Mouse (Mus musculus): ENCODE measurements around the gene Gse1. TPM values are rescaled to one million over a fixed set of nuclear protein-coding genes. Genes with fewer than 3 reads are reported as not detected.
A peak's percentile ranks its signal among the peaks of the same experiment; 100 is the strongest.

The Gse1 gene
- total RNA-seq, 1 experiment from 2014 or later, result 28.5 TPM

DNA sequence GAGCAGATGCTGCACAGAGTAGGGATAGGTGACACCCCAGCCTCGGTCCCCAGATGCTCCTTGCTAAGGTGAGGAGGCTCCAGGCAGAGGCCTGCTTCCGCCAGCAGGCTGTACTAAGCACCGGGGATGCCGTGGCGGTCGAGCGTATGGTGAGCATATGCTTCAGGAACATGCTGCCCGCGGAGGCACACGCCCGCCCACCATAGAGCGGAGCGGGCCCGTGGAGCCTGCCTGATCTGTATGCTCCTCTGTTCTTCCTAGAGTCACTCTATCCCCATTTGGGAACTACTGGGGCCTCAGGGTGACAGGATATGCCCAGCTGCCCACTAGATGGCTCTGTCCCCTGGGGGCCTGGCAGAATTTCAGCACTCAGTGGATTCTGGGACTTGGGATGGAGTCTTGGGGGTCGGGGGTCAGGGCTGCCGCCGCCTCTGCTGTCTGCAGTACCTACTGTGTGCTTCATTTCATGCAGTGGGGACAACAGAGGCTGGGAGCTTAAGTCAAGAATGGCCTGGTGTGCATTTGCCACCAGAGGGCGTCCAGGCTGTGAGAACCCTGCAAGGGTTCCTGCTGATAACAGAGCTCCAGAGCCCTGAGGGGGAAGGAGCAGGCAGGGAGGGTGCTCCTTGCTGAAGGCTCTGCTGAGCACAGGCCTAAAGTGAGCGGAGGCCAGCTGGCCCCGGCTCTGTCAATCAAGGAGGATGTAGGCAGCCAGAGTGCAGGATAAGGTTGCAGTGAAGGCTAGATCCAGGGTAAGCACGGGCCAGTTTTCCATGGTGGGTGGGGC lies 60.1 kb downstream of the Gse1 start:
- no peak for ATAC-seq (ENCODE audit: extremely low read depth, insufficient number of reproducible peaks, low FRiP score, poor library complexity, severe bottlenecking)

DNA sequence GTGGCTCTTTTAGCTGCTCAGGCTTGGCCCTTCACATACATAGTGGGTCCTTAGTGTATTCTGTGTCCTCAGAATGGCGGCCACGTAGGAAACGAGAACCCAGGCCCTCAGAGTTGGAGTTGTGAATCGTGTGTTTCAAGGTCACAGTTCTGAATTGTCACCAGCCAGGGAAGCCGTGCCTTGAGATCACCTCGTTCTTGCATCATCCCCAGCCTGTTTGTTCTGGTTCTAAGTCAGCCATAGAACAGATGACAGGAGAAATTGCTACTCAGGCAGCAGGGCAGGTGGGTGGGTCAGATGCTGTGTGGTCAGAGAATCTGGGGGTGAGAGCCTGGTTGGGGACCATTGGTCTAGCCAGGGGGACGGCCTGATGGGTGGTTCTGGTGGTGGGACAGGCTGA lies 60.9 kb downstream of the Gse1 start:
- no peak for ATAC-seq (ENCODE audit: extremely low read depth, insufficient number of reproducible peaks, low FRiP score, poor library complexity, severe bottlenecking)

DNA sequence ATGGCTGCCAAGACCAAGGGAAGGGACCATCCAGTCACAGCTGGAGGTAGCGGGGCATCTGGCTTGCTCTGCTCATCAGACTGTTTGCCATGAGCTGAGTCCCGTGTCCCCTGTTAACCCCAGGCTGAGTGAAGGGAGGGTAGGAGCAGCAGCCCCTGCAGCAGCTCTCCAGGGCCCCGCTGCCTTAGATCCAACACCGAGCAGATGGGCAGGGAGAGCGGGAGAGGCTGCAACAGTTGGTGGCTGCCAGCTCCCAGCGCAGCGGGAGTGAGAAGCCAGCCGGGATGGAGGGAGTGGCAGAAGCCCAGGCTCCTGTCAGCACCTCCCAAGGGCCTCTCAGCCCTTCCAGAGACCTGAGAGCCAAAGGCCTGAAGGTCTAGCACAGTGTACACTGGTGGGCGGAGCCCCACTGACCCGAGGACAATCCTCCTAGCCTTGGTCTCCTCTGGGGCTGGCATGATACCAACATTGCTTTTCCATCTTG lies 61.5 kb downstream of the Gse1 start:
- no peak for ATAC-seq (ENCODE audit: extremely low read depth, insufficient number of reproducible peaks, low FRiP score, poor library complexity, severe bottlenecking)

- no peak for ATAC-seq (ENCODE audit: extremely low read depth, insufficient number of reproducible peaks, low FRiP score, poor library complexity, severe bottlenecking)
These were observed 62.4 kb downstream of the Gse1 start for GRCm38 (mm10) chr8:120290614-120291013.

- no peak for ATAC-seq (ENCODE audit: extremely low read depth, insufficient number of reproducible peaks, low FRiP score, poor library complexity, severe bottlenecking)
These were observed 63.4 kb downstream of the Gse1 start for GRCm38 (mm10) chr8:120291650-120292049.

- ATAC-seq (ENCODE audit: extremely low read depth, insufficient number of reproducible peaks, low FRiP score, poor library complexity, severe bottlenecking), result no peak
These were observed 64.3 kb downstream of the Gse1 start for GRCm38 (mm10) chr8:120292316-120293107.

GRCm38 (mm10) chr8:120293421-120294357 lies 65.4 kb downstream of the Gse1 start:
- no peak for ATAC-seq (ENCODE audit: extremely low read depth, insufficient number of reproducible peaks, low FRiP score, poor library complexity, severe bottlenecking)

- ATAC-seq (ENCODE audit: extremely low read depth, insufficient number of reproducible peaks, low FRiP score, poor library complexity, severe bottlenecking), result no peak
These were observed 67.0 kb downstream of the Gse1 start for GRCm38 (mm10) chr8:120294982-120295870.

DNA sequence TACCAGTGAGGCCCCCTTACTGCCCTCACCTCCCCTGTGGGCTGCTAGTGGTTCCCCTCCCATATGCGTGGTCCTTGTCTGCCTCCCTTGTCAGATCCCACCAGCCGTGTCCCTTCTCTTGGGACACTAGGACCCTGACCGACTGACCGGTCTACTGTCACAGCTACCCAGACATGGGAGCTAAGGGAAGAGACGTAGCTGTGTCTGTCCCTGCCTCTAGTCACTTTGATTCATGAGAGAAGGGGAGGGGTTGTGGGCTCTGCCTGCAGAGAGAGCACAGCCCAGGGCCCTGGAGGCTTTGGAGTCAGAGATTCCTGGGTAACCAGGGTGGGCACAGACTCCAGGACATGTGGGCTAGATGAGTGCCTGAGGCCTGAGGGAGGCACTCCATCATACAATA lies 68.7 kb downstream of the Gse1 start:
- ATAC-seq (ENCODE audit: extremely low read depth, insufficient number of reproducible peaks, low FRiP score, poor library complexity, severe bottlenecking), result no peak

- ATAC-seq (ENCODE audit: extremely low read depth, insufficient number of reproducible peaks, low FRiP score, poor library complexity, severe bottlenecking), result no peak
These were observed 70.6 kb downstream of the Gse1 start for GRCm38 (mm10) chr8:120298601-120299532.

- ATAC-seq (ENCODE audit: extremely low read depth, insufficient number of reproducible peaks, low FRiP score, poor library complexity, severe bottlenecking), result peak; percentile 39; the same call in 1 of the 2 replicates
These were observed 72.4 kb downstream of the Gse1 start for GRCm38 (mm10) chr8:120300601-120301141.

DNA sequence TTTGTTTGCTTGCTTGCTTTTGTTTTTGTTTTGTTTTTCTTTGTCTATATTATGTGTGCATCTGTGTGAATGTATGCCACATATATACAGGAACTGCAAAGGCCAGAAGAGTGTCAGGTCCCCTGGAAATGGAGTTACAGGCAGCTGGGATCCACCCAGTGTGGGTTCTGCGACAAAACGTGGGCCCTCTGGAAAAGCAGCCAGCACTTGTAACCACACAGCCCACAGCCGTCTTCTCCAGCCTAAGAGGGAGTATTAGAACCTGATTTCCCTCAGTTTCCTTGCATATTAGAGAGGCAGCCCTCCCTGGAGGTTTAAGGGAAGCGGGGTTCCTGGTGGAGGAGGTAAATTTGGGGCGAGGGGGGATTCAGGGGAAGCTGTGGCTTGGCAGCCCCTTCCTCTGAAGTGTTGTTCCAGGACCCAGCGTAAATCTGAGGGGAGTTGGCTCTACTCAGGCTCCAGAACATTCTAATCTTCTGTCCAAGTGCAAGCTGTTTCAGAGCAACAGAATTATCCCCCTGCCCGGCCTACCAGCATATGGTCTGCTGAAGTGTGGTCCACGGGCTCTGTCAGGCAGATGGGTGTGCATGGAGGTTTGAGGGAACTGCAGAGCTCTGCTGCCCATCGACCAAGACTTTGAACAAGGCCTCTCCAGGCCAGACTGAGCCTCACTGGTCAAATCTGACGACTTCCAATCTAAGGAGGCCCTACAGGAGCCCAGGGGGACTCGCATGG lies 74.9 kb downstream of the Gse1 start:
- ATAC-seq (ENCODE audit: extremely low read depth, insufficient number of reproducible peaks, low FRiP score, poor library complexity, severe bottlenecking), result no peak

GRCm38 (mm10) chr8:120304097-120304496 lies 75.8 kb downstream of the Gse1 start:
- no peak for ATAC-seq (ENCODE audit: extremely low read depth, insufficient number of reproducible peaks, low FRiP score, poor library complexity, severe bottlenecking)

DNA sequence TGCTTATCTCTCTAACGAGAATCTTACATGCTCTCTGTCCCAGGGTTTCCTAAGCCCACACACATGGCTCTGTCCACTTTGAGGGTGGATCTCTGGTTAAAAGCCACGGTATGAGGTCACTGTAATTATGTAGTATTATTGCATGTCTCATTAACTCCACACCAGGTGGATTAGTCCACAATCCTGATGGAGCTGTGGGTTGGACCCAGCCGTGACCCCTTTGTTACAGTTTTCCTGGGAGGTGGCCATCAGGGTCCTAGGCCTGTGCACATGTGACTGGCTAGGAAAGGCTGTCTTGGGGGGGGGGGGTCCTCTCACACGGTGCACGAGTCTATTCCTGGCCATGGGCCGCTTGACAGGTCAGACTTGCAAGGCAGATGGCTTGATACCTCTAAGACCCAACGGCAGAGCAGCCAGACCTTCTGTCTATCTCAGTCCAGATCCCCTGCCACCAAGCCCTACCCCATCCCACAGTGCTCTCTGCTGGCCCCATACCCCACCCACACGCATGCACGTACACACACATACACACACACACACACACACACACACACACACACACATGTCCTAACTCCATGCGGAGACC lies 77.6 kb downstream of the Gse1 start:
- ATAC-seq (ENCODE audit: extremely low read depth, insufficient number of reproducible peaks, low FRiP score, poor library complexity, severe bottlenecking), result no peak

DNA sequence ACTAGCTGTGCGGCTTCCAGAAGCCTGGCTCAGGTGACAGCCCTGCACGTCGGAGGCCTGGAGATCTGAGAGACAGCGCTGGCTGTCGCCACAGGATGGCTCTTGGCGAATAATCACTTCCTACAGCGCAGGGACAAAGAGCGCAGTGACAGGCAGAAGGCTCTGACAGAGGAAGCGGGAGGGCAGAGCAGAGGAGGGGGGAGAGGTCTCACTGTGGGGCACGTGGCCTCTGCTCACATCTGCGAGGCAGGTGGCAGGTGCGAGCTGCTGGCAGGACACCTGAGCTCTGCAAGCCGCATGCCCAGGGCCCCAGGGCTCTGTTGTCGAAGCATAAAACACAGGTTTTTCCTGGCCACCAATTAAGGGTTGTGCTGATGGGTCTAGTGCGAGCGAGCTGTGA lies 78.8 kb downstream of the Gse1 start:
- no peak for ATAC-seq (ENCODE audit: extremely low read depth, insufficient number of reproducible peaks, low FRiP score, poor library complexity, severe bottlenecking)

GRCm38 (mm10) chr8:120307528-120307927 lies 79.3 kb downstream of the Gse1 start:
- no peak for ATAC-seq (ENCODE audit: extremely low read depth, insufficient number of reproducible peaks, low FRiP score, poor library complexity, severe bottlenecking)

Data from neutrophil, adult 5-6 weeks (primary cell).